ENCODE assay signal across 15 mouse cellular contexts in the genomic region with DNA sequence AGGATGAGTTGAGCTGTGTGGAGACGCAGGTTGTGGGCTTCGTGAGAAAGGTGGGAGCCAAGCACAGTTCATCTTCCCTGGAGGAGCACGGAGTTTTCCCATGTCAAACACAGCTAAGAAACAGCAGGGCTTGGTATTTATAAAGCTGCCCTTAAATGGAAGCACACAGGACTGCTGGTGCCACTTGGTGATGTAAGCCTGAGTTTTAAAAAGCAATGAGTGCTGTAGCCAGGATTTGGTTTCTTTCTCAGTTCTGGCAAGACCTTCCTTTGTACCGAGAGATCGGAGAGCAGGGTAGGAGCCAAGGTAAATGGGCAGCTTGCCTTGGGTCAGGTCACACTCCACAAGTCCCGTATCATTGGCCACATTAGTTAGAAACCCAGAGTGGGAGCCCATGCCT. TPM values are rescaled to one million over a fixed set of nuclear protein-coding genes. Genes with fewer than 3 reads are reported as not detected.
DNase-seq lines count a peak whose midpoint lies in the region.
"Had no signal": no experiment of that assay in that cellular context is flagged by ENCODE, and none has a peak within 500 bp of the region (broad histone marks: within the 10 kb centered on the region; RNA-seq: fewer than 3 reads in every experiment).

No protein-coding gene starts in this region.

- no peak overlapping the region for H3K4me3 ChIP-seq in brown adipose tissue, adult 24 weeks (ENCODE audit: insufficient read depth, low read depth, low read length)
- H3K4me3 ChIP-seq: embryonic facial prominence, embryonic 15.5 days; hindbrain, embryonic 10.5 days; liver, embryonic 15.5 days; neural tube, embryonic 12.5 days had no signal

- peak; percentile 28 for DNase-seq in kidney, adult 9 months
- DNase-seq in kidney, postnatal 4 days = no peak
- DNase-seq in adipocyte (ENCODE audit: low spot score) = peak; percentile 61
- DNase-seq in heart, postnatal 4 days = peak; percentile 14
- DNase-seq in MN1 (ENCODE audit: low spot score) = no peak
- no peak for DNase-seq in left cerebral cortex, postnatal 36 days (ENCODE audit: low spot score in 2 of 2)
- DNase-seq in cerebellum, postnatal 36 days = no peak
- DNase-seq: cerebellum, adult 9-11 months; kidney, postnatal 14 days; right cerebral cortex, postnatal 14 days had no signal

- H3K27ac ChIP-seq in brown adipose tissue, adult 24 weeks (replicated peaks; ENCODE audit: low read depth, low read length) = peak overlapping the region; percentile 45
- H3K27ac ChIP-seq: embryonic facial prominence, embryonic 15.5 days; hindbrain, embryonic 10.5 days; liver, embryonic 15.5 days; neural tube, embryonic 12.5 days had no signal

- intact Hi-C loops in left cerebral cortex, postnatal 36 days (cut with DNase I) = no loop called here

- H3K4me1 ChIP-seq in brown adipose tissue, adult 24 weeks (ENCODE audit: control insufficient read depth, insufficient read depth, insufficient read length, low read length) = no peaks in the 10 kb centered on the region; the same call in 1 of the 2 replicates
- H3K4me1 ChIP-seq: embryonic facial prominence, embryonic 15.5 days; neural tube, embryonic 12.5 days had no signal

RNA-seq across cellular contexts. Expression of a gene that starts 34.1 kb away (rescaled TPM):
- 11.0 and 13.5 TPM in 2 replicates for polyA plus RNA-seq in brown adipose tissue, adult 24 weeks (2012; ENCODE audit: insufficient read depth, insufficient read length, missing spikeins)
- 10 to 100 TPM; 52.4 to 54.5 TPM for total RNA-seq in heart, postnatal 4 days (2021)
- 100 to 1,000 TPM; 183 to 192 TPM for total RNA-seq in left cerebral cortex, postnatal 36 days (2021)

RNA-seq across cellular contexts. Expression of a gene that starts 47.0 kb away (rescaled TPM):
- polyA plus RNA-seq in brown adipose tissue, adult 24 weeks (2012; ENCODE audit: insufficient read depth, insufficient read length, missing spikeins) = 7.1 and 9.6 TPM in 2 replicates
- total RNA-seq in heart, postnatal 4 days (2021) = 10 to 100 TPM; 15.9 to 17.0 TPM
- 100 to 1,000 TPM; 117 to 131 TPM for total RNA-seq in left cerebral cortex, postnatal 36 days (2021)

RNA-seq across cellular contexts. Expression of a gene that starts 55.3 kb away (rescaled TPM):
- polyA plus RNA-seq in brown adipose tissue, adult 24 weeks (2012; ENCODE audit: insufficient read depth, insufficient read length, missing spikeins) = 175 and 198 TPM in 2 replicates
- total RNA-seq in heart, postnatal 4 days (2021) = 100 to 1,000 TPM; 160 TPM
- 10 to 100 TPM; 65.4 to 66.1 TPM for total RNA-seq in left cerebral cortex, postnatal 36 days (2021)

RNA-seq across cellular contexts. Expression of a gene that starts 55.4 kb away (rescaled TPM):
- 1.4 and 2.1 TPM in 2 replicates for polyA plus RNA-seq in brown adipose tissue, adult 24 weeks (2012; ENCODE audit: insufficient read depth, insufficient read length, missing spikeins)
- 10 to 100 TPM; 26.8 to 27.2 TPM for total RNA-seq in heart, postnatal 4 days (2021)
- total RNA-seq in left cerebral cortex, postnatal 36 days (2021) = 10 to 100 TPM in 1 of 2 experiments, 1 to 10 TPM in 1; 10.0 to 13.9 TPM

Comparison
In these comparisons a context has a peak if more than half of its experiments do, and no peak if none do; other contexts are left out.
1. DNase-seq: peak in kidney, adult 9 months (single experiment), adipocyte (single experiment) and heart, postnatal 4 days (single experiment); none in kidney, postnatal 4 days (0 of 2), MN1 (single experiment), left cerebral cortex, postnatal 36 days (0 of 2) and cerebellum, postnatal 36 days (0 of 2).
2. RNA of a gene that starts 47.0 kb away (total RNA-seq): 117 to 131 TPM in left cerebral cortex, postnatal 36 days; 15.9 to 17.0 TPM in heart, postnatal 4 days; every median in the first group is over 4 times any median in the second.